Mouse (Mus musculus) ES-E14 (cell line): Measurements from ENCODE around the gene Asic1. TPM values are rescaled to one million over a fixed set of nuclear protein-coding genes. Genes with fewer than 3 reads are reported as not detected.
A peak's percentile ranks its signal among the peaks of the same experiment; 100 is the strongest.

ENCODE experiments used
- DNase-seq: peaks from one replicate; pipeline ENCODE4 v3.0.0-alpha.2; 2013; ENCODE audit warnings: low read depth, low spot score
- H3K27ac ChIP-seq: 2 replicates; pipeline ENCODE4 v1.5.1; 2012; ENCODE audit warnings: low read depth, mild to moderate bottlenecking, low read length, moderate library complexity, mixed read lengths; ENCODE audit not compliant: poor library complexity, insufficient read depth, severe bottlenecking
- H3K36me3 ChIP-seq: 2 replicates; pipeline ENCODE4 v1.6.1; 2012; ENCODE audit warnings: mild to moderate bottlenecking, low read length, moderate library complexity, mixed read lengths; ENCODE audit not compliant: control insufficient read depth, poor library complexity, insufficient read depth, severe bottlenecking
- H3K4me1 ChIP-seq, 2 experiments: fragments of 150-350 bp in 1 of 2; sonication (generic) in 1 of 2; 2 replicates each; pipeline ENCODE4 v1.6.1; 2012; ENCODE audit warnings: low read length in 2 of 2, mild to moderate bottlenecking in 1 of 2, mixed read lengths in 1 of 2; ENCODE audit not compliant: control insufficient read depth in 2 of 2, insufficient read depth in 2 of 2, poor library complexity in 1 of 2
- H3K4me3 ChIP-seq, 2 experiments: fragments of 150-350 bp in 1 of 2; sonication (generic) in 1 of 2; 2 replicates each; pipeline ENCODE4 v1.5.1; 2012; ENCODE audit warnings: low read length in 2 of 2, low read depth in 1 of 2, mild to moderate bottlenecking in 1 of 2, mixed read lengths in 1 of 2; ENCODE audit not compliant: insufficient read depth in 1 of 2, poor library complexity in 1 of 2, severe bottlenecking in 1 of 2
- H3K9ac ChIP-seq: 2 replicates; pipeline ENCODE4 v1.6.1; 2012; ENCODE audit warnings: low read depth, mild to moderate bottlenecking, low read length, mixed read lengths; ENCODE audit not compliant: poor library complexity, insufficient read depth, severe bottlenecking
- H3K9me3 ChIP-seq: fragments of 150-350 bp; sonication (generic); 2 replicates; pipeline ENCODE4 v1.6.1; 2012; ENCODE audit warnings: low read depth, mild to moderate bottlenecking, low read length; ENCODE audit not compliant: control insufficient read depth, insufficient read depth
- CHD2 ChIP-seq: IDR thresholded peaks from 2 replicates; pipeline ENCODE4 v1.6.1; 2014; ENCODE audit warnings: mild to moderate bottlenecking, low read depth, low read length, inconsistent platforms
- HCFC1 ChIP-seq: IDR thresholded peaks from 2 replicates; pipeline ENCODE4 v1.6.1; 2012; ENCODE audit warnings: low read length, inconsistent platforms, borderline replicate concordance; ENCODE audit not compliant: insufficient read depth
- MAFK ChIP-seq: IDR thresholded peaks from 2 replicates; pipeline ENCODE4 v1.6.1; 2014; ENCODE audit warnings: mild to moderate bottlenecking, low read depth, low read length, inconsistent platforms; ENCODE audit not compliant: insufficient read depth
- ZC3H11A ChIP-seq: IDR thresholded peaks from 2 replicates; pipeline ENCODE4 v1.6.1; 2012; ENCODE audit warnings: low read depth, mild to moderate bottlenecking, inconsistent platforms, low read length, borderline replicate concordance
- ZNF384 ChIP-seq: IDR thresholded peaks from 2 replicates; pipeline ENCODE4 v1.6.1; 2012; ENCODE audit warnings: low read depth, low read length, inconsistent platforms
- in situ Hi-C, 2 experiments: fragments of 600-800 bp; cut with MboI; formaldehyde crosslinking; loops; one replicate each; pipeline ENCODE4 v1.15.1; 2025; ENCODE audit warnings: low sequenced_read_pairs in 2 of 2, inconsistent platforms in 1 of 2; ENCODE audit not compliant: unreplicated experiment in 2 of 2
- total RNA-seq: library from RNA; depleted of rRNA; stranded (reverse); fragments of 300-350 nt; gene quantifications from 2 replicates; pipeline ENCODE4 v1.2.3, GENCODE M21; 2012

Gene Asic1
- total RNA-seq, 1 experiment, result 6.6 TPM

DNA sequence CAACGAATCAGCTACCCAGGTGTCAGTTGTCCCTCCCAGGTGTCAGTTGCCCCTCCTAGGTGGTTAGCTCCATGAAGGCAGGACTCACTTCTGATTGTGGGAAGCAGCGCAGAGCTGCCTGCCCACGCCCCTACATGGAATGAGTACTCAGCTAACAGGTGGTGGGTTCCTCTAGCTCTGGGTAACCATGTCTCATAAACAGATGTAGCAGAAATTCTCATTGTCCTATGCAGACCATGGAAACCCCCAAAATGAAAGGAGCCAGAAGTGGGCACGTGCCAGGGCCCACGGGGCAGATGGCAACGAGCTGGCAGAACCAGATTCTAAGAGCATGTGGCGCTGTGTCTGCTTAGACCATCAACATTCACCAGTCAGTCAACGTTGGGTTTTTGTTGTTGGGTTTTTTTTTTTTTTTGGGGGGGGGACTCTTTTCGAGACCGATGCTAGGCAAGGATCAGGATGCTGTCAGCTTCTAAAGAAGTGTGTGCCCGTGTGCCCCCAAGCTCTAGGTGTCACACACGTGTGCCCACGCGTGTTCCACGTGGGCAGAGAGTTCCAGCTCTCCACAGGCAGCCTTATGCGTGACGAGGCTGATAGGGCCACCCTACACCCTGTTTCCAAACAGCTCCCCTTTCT, 6.1 kb upstream of the Asic1 start:
- in situ Hi-C loops, result no loop called here
- Histone ChIP-seq H3K9ac (peak overlapping the region; percentile 13), H3K4me1 (peaks cover 2 to 17% of the 10 kb centered on the region in 2 experiments; a peak in 2 of 4 replicates), H3K4me3 (peak overlapping the region; percentile 39 to 55; a peak in 3 of 4 replicates), H3K27ac (no peak overlapping the region), H3K36me3 (no peaks in the 10 kb centered on the region), H3K9me3 (no peaks in the 10 kb centered on the region)
- DNase-seq, result no peak
- TF ChIP-seq HCFC1 (no peak), ZNF384 (no peak), MAFK (no peak), ZC3H11A (no peak), CHD2 (no peak)

DNA sequence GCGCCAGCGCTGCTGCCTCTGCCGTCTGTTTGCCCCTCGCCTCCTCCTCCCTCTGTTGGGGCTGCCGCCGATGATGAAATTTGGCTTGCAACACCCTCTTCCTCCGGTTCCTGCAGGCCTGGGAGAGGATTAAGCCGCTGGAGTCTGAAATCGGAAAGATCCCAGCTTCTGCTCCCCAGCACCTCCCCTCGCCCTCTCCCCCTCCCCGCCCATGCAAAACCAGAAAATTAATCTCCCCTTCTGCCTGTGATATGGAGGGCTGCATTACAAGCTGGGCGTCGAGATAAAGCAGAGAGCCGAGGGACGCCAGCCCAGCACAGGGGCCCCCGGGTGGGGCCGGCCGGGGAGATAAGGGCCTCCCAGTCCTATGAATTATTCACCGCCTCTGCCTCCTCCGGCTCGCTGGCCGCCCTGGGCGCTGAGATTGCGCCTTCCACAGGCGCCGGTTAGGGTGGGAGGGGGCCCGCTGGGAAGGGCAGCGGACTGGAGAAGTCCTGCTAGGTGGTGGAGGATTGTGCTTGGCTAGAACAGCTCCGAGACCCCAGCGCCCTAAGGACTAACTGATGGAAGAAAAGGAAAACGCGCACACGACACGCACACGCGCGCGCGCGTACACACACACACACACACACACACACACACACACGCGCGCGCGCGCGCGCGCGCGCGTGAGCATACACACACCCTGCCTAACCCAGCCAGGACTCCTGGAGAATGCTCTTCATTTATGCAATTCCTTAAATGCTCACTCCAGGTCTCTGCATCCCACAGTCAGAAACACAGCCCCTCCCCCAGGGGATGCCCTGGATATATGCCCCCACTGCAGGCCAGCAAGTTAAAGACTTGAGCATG, 5.3 kb upstream of the Asic1 start:
- Histone ChIP-seq H3K27ac (no peak overlapping the region), H3K9ac (peak overlapping the region; percentile 13), H3K4me1 (peaks cover 2 to 17% of the 10 kb centered on the region in 2 experiments; a peak in 2 of 4 replicates), H3K9me3 (no peaks in the 10 kb centered on the region), H3K4me3 (peak overlapping the region; percentile 39 to 55; a peak in 3 of 4 replicates), H3K36me3 (no peaks in the 10 kb centered on the region)
- TF ChIP-seq MAFK (no peak), CHD2 (no peak), ZNF384 (no peak), ZC3H11A (no peak), HCFC1 (no peak)
- in situ Hi-C loops, result no loop called here
- DNase-seq, result no peak

DNA sequence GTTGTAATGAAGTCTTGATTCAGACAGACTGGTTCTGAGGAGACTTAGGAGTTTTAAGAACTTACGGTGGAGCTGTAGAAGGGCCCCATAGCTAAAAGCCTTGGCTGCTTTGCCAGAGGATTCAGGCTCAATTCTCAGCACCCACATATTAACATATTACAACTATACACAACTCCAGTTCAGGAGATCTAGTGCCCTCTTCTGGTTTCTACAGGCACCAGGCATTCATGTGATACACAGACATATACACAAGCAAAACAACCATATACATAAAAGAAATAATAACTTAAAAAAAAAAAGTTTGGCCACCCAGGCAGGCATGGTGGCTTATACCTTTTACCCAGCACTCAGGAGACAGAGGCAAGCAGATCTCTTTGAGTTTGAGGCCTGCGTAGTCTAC, 2.6 kb upstream of the Asic1 start:
- TF ChIP-seq MAFK (no peak), CHD2 (no peak), HCFC1 (no peak)
- in situ Hi-C loops, result no loop called here
- Histone ChIP-seq H3K4me1 (peaks cover 2 to 23% of the 10 kb centered on the region in 2 experiments; a peak in 2 of 4 replicates), H3K4me3 (no peak overlapping the region), H3K27ac (no peak overlapping the region), H3K36me3 (no peaks in the 10 kb centered on the region), H3K9me3 (no peaks in the 10 kb centered on the region), H3K9ac (no peak overlapping the region)
- DNase-seq, result no peak

DNA sequence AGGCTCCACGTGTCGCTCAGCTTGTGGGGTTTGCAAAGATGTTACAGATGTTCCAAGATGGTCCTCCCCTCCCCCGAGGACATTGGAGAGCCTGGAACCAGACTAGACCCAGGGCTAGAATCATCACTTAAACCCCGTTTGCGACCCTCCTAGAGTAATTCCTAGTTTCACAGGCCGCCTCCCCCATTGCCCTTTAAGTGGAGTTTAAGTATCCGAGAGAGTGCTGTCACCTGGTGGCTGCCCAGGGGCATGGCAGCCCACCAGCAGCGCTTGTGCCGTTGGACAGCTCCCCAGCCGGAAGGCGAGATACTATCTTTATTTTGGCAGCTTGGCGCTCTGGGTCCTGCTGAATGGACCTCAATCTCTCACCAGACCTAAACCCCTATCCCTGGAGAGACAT, 1.3 kb upstream of the Asic1 start:
- H3K9ac ChIP-seq, result no peak overlapping the region; the same call in 1 of the 2 replicates
- no peaks in the 10 kb centered on the region for H3K9me3 ChIP-seq
- in situ Hi-C loops, result no loop called here
- no peak for DNase-seq
- TF ChIP-seq ZC3H11A (peak; percentile 54; the same call in 1 of the 2 replicates), MAFK (no peak), HCFC1 (no peak)
- peaks cover 2 to 22% of the 10 kb centered on the region in 2 experiments; a peak in 2 of 4 replicates for H3K4me1 ChIP-seq
- no peaks in the 10 kb centered on the region for H3K36me3 ChIP-seq
- H3K27ac ChIP-seq, result no peak overlapping the region
- H3K4me3 ChIP-seq, result no peak overlapping the region
